ENCODE assay signal across 9 mouse cellular contexts in the genomic region with DNA sequence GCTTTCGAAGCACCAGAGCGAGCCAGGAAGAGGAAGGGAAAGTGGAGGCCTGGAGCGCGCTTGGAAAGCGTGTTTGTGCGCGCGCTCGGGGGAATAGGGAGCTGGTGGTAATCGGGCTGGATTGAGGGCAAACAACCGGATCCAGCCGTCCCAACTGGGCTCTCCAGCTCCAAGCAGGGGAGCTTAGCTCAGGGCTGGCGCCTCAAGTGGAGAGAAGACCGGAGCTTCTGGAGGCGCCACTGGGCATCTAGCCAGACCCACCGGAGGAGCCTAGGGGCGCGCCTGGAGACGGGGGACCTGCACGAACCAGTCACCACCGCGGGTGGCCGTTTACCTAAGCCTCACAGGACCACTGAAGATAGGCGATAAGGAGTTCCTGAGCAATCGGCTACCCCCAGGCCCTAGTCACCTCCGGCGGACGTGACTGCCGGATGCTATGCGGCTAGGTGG. TPM values are rescaled to one million over a fixed set of nuclear protein-coding genes. Genes with fewer than 3 reads are reported as not detected.
DNase-seq lines count a peak whose midpoint lies in the region; ATAC-seq lines count a peak whose summit lies in the region.
"Had no signal": no experiment of that assay in that cellular context is flagged by ENCODE, and none has a peak within 500 bp of the region (broad histone marks: within the 10 kb centered on the region; RNA-seq: fewer than 3 reads in every experiment).

No protein-coding gene starts in this region.

- H3K4me1 ChIP-seq in heart, embryonic 11.5 days (ENCODE audit: control insufficient read depth, insufficient read depth, low read length): peaks cover 12% of the 10 kb centered on the region
- H3K4me1 ChIP-seq in megakaryocyte, embryonic 14.5 days: peaks cover 56% of the 10 kb centered on the region

- peak overlapping the region; percentile 56; the same call in 1 of the 2 replicates for H3K9ac ChIP-seq in heart, embryonic 11.5 days (ENCODE audit: low read depth, low read length)

- peak overlapping the region; percentile 0; the same call in 1 of the 2 replicates for H3K27ac ChIP-seq in heart, embryonic 11.5 days (ENCODE audit: low read depth, low read length)

- H3K4me3 ChIP-seq in heart, embryonic 11.5 days (ENCODE audit: low read depth, low read length): peak overlapping the region; percentile 21
- H3K4me3 ChIP-seq in megakaryocyte, embryonic 14.5 days (replicated peaks): peak overlapping the region; percentile 89
- H3K4me3 ChIP-seq: myocyte had no signal

- peak; percentile 26 to 45 for DNase-seq in lung, adult 18-20 months
- DNase-seq in lung, postnatal 25 days (ENCODE audit: low spot score): no peak
- DNase-seq in kidney, postnatal 14 days: peak; percentile 66
- peak; percentile 34 to 41 for DNase-seq in thymus, postnatal 10 days (ENCODE audit: low spot score in 2 of 2)
- no peak for DNase-seq in frontal cortex, postnatal 36 days (ENCODE audit: low spot score in 2 of 2)

- WGBS in heart, embryonic 11.5 days (ENCODE audit: insufficient replicate concordance): 4% methylated on average over 29 of the region's 30 CpGs

- peak overlapping the region; percentile 64 for H3K4me2 ChIP-seq in heart, embryonic 11.5 days

- peaks cover 70% of the 10 kb centered on the region for H3K27me3 ChIP-seq in heart, embryonic 11.5 days (ENCODE audit: control insufficient read depth, insufficient read depth, low read length)
- H3K27me3 ChIP-seq in megakaryocyte, embryonic 14.5 days (replicated peaks): peaks cover 83% of the 10 kb centered on the region

- ATAC-seq in common myeloid progenitor, adult 5-6 weeks (replicated peaks; ENCODE audit: low read depth, poor library complexity, severe bottlenecking): peak; percentile 72
- ATAC-seq in heart, embryonic 11.5 days (replicated peaks; ENCODE audit: insufficient number of reproducible peaks, low FRiP score, low TSS enrichment): no peak

- no peaks in the 10 kb centered on the region for H3K36me3 ChIP-seq in heart, embryonic 11.5 days (ENCODE audit: control insufficient read depth, insufficient read depth, low read length)
- H3K36me3 ChIP-seq in megakaryocyte, embryonic 14.5 days (replicated peaks; ENCODE audit: low read length): no peaks in the 10 kb centered on the region

- no peaks in the 10 kb centered on the region for H3K9me3 ChIP-seq in heart, embryonic 11.5 days (replicated peaks; ENCODE audit: control insufficient read depth, low read length)
- H3K9me3 ChIP-seq in megakaryocyte, embryonic 14.5 days: peaks cover 16% of the 10 kb centered on the region

RNA-seq across cellular contexts. Expression of gene Bcor, which starts 4.3 kb away (rescaled TPM):
- total RNA-seq in common myeloid progenitor, adult 5-6 weeks (2017): 41.5 and 45.0 TPM in 2 replicates
- 18.7 and 20.2 TPM in 2 replicates for polyA plus RNA-seq in heart, embryonic 11.5 days (2014; fragmentation: Nextera tagmentation; extraction: Ambion mirVana)
- polyA plus RNA-seq in megakaryocyte, embryonic 14.5 days (2012; ENCODE audit: insufficient read depth, low replicate concordance): 11.1 and 15.0 TPM in 2 replicates

Comparison
In these comparisons a context has a peak if more than half of its experiments do, and no peak if none do; other contexts are left out.
1. DNase-seq: peak in lung, adult 18-20 months (2 of 2), kidney, postnatal 14 days (single experiment) and thymus, postnatal 10 days (2 of 2); none in lung, postnatal 25 days (single experiment) and frontal cortex, postnatal 36 days (0 of 2).